Mouse (Mus musculus): ENCODE data around the gene Ddx1.
"Not testable (repeated sequence)": the region's sequence is repeated elsewhere in the genome, so short reads cannot be mapped to it uniquely, and the experiment has no call there.

Ddx1 gene

GRCm38 (mm10) chr12:13205733-13206132, 43.3 kb downstream of the Ddx1 start:
- DNase-seq (ENCODE audit: low read depth, low spot score) = no peak

DNA sequence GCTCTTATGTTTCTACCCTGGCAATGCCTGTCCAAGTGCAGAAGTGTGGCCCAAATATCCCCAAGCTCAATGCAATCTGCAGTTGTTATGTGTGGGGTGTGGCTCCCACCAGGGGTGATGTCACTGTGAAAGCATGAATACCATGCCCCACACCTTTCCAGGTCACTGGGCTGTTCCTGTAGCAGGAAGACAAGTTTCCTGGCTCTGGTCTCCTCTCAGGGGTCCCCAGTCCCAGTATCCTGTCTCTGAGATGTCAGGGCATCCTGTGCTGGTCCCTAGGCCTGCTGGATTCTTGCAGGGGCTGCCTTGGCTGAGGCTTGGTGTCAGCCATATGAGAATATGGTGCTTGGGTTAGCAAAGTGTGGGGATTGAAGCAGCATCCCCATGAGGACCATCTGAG, 46.7 kb downstream of the Ddx1 start:
- DNase-seq (ENCODE audit: low read depth, low spot score) = no peak

DNA sequence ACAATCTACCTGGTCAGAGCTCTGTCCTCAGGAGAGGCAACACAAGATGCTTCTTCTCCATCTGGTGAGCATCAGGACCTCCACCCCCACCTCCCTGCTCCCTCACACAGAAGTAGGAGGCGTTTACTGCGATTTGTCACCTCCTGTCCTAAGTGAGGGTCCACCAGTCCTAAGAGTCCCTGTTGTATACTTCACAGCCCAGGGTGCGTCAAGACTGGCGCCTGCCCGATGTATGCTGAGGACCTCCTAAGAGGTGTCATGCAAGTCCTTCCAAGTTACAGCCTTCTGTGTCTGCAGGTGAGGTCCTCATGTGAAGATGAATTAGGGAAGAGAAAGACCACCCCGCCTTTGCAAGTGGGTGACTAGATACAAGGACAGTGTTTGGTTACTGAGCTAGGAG, 48.4 kb downstream of the Ddx1 start:
- no peak for DNase-seq (ENCODE audit: low read depth, low spot score)

- no peak for DNase-seq (ENCODE audit: low read depth, low spot score)
These were observed 49.4 kb downstream of the Ddx1 start for GRCm38 (mm10) chr12:13199338-13200301.

GRCm38 (mm10) chr12:13198157-13198556, 50.9 kb downstream of the Ddx1 start:
- no peak for DNase-seq (ENCODE audit: low read depth, low spot score)

GRCm38 (mm10) chr12:13196146-13196545, 52.9 kb downstream of the Ddx1 start:
- no peak for DNase-seq (ENCODE audit: low read depth, low spot score)

DNA sequence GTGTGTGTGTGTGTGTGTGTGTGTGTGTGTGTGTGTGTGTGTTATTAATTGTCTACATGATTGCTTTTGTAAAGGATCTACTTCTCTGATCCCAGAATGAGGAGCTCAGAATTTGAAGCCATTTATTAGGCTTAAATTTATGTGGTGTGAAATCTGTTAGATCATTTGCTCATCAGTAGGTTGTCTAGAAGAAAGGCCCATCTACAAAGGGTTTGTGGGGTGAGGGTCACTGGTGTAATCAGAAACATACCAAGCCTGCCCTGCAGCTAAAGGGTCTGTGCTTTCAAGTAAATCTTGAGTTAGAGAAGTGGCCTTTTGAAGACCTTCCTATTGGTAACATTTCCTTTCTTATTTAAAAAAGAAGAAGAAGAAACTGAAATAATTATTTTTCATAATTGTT, 53.5 kb downstream of the Ddx1 start:
- DNase-seq (ENCODE audit: low read depth, low spot score) = no peak

GRCm38 (mm10) chr12:13188059-13188700, 60.8 kb downstream of the Ddx1 start:
- no peak for DNase-seq (ENCODE audit: low read depth, low spot score)

- DNase-seq (ENCODE audit: low read depth, low spot score) = no peak
These were observed 62.8 kb downstream of the Ddx1 start for GRCm38 (mm10) chr12:13186209-13186608.

- DNase-seq (ENCODE audit: low read depth, low spot score) = no peak
These were observed 64.1 kb downstream of the Ddx1 start for GRCm38 (mm10) chr12:13184873-13185361.

DNA sequence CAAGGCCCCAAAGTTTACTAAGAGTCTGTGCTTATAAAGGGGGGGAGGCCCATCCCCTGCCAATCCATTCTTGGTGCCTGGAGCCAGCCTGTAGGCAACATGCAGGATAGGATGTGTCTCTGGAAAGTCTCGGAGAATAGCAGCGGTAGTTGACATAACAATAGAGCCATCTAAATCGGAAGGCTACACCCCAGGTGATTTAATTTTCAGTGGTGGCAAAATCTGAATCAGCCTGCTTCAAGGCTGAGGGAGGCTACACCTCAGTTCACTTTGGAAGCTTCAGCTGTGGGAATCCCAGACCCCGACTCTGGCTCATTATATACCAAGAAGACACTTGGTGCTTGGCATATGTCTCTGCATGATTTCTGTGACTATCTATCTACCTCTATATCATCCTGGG, 64.9 kb downstream of the Ddx1 start:
- not testable (repeated sequence) for DNase-seq (ENCODE audit: low read depth, low spot score)

DNA sequence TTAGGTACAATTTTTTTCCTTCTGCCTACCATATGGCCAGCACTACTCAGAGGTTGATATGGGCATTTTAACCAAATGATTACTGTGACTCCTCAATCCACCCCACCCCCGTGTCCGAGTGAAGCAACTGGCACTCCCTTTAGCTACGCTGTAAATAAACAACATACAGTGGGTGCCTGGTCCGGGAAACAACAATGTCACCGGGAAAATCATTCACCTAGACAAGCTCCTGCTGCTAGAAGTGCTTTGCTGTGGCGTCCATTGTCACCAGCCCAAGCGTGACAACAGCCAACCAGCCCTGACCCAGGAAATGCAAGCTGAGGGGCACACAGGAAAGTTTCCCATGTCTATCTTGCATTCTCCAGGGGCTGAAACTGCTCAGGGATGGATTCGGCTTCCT, 66.8 kb downstream of the Ddx1 start:
- no peak for DNase-seq (ENCODE audit: low read depth, low spot score)

DNA sequence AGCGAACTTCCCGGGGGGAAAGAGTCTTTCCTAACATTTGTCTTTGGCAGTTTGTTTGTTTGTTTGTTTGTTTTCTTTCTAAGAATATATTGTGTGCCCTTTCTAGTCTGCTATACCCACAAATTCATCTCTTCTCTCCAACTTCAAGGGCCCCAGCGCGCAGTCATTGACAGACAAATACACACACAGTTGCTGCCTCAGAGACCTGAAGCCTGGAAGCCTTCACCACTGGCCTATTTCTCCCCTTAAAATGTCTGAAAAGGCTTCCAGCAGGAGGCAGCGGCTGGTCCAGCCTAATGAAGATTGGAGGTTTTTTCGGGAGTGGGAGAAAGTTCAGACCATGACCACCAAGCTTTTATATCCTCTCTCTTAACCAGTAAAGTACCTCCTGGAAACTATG, 67.3 kb downstream of the Ddx1 start:
- no peak for DNase-seq (ENCODE audit: low read depth, low spot score)

- no peak for DNase-seq (ENCODE audit: low read depth, low spot score)
These were observed 68.2 kb downstream of the Ddx1 start for GRCm38 (mm10) chr12:13180715-13181335.

- no peak for DNase-seq (ENCODE audit: low read depth, low spot score)
These were observed 68.7 kb downstream of the Ddx1 start for GRCm38 (mm10) chr12:13180332-13180714.

DNA sequence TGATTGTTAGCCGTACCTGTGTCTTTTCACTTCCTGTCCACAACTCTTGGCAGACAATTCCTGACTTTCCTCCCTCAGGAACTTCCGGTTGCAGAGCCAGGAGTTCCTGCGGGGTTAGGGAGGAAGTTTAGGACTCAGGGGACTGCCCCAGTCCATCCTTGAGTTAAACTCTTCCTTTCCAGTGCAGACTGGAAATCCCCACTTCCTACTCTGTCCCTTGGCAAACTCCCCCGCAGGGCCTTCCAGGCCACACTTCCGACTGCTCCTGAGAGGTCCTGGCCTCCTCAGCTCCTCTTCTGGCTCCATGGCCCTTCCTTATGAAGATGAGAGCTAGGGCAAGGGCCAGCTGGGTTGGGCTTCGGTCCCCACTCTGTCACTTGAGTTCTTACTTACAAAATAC, 71.4 kb downstream of the Ddx1 start:
- DNase-seq (ENCODE audit: low read depth, low spot score) = peak; percentile 9

DNA sequence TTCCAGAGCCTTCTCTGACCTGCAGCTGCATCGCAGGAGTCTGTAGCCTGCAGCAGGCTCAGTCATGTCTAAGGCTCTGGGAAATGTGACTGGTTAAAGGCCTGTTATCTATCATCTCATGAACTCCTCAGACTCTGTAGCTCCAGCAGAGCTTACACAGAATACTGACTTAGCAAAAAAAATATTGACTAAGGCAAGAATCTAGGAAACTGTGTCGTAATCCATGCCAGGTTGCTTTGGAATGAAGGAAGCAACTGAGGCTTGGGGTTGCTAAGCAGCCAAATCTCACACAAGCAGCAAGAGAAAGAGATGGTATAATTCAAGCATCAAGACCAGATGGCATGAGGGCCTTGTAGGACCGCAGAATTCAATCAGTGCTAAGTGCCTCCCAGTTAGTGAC, 72.1 kb downstream of the Ddx1 start:
- no peak for DNase-seq (ENCODE audit: low read depth, low spot score)

DNA sequence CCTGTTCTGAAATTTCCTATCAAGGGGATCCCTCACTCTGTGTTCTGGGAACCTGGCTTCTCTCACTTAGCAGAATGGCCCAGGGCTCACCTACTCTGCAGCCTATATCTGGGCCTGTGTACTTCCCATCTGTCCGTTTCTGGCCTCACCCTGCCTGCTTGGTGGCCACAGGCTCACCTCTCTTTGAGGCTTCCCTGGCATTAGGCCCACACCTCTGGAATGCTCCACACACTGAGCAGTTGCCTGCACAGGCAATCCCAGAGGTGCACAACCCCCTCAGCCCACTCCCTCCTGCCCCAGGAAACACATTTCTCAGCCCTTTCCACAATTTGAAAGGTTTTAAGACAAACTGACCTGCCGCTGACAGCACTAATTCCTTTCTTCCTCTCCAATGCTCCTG, 72.9 kb downstream of the Ddx1 start:
- no peak for DNase-seq (ENCODE audit: low read depth, low spot score)

DNA sequence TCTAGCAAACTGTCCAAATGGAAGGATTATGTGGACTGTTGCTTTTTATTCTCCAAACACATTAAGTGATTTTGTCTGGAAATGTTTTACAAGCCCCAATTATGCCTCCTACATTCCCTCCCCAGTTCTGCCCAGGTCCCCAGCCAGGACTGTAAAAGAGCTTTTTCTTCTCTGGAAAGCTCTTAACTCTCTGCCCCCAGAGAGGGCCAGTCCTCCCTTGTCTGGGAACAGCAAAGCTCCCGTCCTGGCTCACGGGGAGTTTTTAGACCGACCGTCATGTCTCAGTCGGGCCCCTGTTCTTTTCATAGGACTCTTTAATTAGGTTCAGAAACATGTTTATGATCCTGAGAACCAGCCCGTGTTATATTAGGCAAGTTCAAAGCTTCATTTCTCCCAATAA, 75.0 kb downstream of the Ddx1 start:
- DNase-seq (ENCODE audit: low read depth, low spot score) = no peak

DNA sequence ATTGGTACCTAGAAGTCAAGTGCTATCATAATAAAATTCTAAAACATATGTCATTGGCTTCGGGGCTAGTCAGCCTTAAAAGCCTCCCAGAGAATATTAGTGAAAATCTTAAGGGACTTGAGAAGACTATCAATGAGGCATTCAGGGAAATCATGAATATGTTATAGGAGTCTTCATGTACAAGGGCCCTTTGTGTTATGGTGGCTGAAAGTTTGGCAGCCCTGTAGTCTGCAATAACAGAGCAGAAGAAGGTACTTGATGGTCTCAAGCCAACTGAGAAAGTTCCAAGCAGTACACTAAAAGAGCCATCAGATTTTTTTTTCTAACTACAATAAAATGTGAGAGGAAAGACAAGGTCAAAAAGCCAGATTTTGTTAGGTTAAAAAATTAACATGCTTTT, 80.9 kb downstream of the Ddx1 start:
- no peak for DNase-seq (ENCODE audit: low read depth, low spot score)

- no peak for DNase-seq (ENCODE audit: low read depth, low spot score)
These were observed 81.9 kb downstream of the Ddx1 start for GRCm38 (mm10) chr12:13167116-13167515.

All from skeletal muscle tissue, adult 2 months (tissue).